Mouse (Mus musculus): ENCODE measurements at regions not wholly inside any gene's neighbourhood (a gene's known extent, or its start where the extent isn't known, plus 50 kb on each side); places are given as distances from the start of the nearest gene placed in this dataset.

DNA sequence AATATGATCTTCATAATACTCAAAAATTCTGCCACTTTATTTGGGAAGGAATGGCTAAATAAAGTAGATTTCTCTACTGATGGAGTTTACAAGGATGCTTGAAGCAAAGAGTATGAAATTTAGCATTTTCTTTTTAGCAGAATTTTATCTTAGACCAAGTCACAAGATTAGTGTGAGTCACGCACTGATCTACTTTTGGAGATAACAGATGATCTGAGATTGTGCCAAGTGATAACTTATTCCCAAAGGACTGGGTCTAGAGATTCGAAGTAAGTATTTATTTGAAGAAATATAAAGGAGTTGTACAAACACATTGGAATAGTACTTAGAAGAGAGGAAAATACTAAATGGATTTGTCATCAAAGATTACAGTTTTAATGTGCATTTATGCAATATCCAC, 67.8 kb upstream of the Tom1l1 start:
- H3K4me2 ChIP-seq (ENCODE audit: low read length): no peak overlapping the region
- H3K9ac ChIP-seq (replicated peaks; ENCODE audit: low read length): no peak overlapping the region
- H3K27me3 ChIP-seq (ENCODE audit: control insufficient read depth, insufficient read depth, low read length): no peaks in the 10 kb centered on the region
- no peaks in the 10 kb centered on the region for H3K36me3 ChIP-seq (ENCODE audit: control insufficient read depth, insufficient read depth, low read length)
- H3K4me1 ChIP-seq (ENCODE audit: control insufficient read depth, insufficient read depth, low read length): no peaks in the 10 kb centered on the region
- H3K4me3 ChIP-seq (replicated peaks; ENCODE audit: low read depth, low read length): no peak overlapping the region
- no peak for ATAC-seq (ENCODE audit: low FRiP score, low TSS enrichment)
- no peak for DNase-seq
- H3K27ac ChIP-seq (replicated peaks; ENCODE audit: low read depth, low read length): no peak overlapping the region
- WGBS: 90% methylated on average over 2 of the region's 2 CpGs
- H3K9me3 ChIP-seq (ENCODE audit: control insufficient read depth, low read length): no peaks in the 10 kb centered on the region

DNA sequence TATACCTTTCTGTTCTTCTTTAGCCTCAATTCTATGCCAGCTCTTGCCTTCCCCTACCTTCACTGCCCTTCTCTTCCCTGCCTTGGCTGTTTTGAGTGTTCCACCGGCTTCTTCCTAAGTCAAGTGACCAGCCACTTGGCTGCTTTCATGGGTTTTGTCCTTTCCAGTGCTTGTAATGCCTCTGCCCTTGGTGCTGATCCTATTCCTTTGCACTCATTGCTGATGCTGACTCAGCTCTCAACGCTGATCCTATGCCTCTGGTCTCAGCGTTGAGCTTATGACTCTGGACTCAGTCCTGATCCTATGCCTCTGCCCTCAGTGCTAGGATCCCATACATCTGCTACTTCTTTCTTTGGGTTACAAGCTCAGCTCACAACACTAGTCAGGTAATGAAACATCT, 60.3 kb upstream of the Tom1l1 start:
- Histone ChIP-seq H3K4me2 (ENCODE audit: low read length) (no peak overlapping the region), H3K4me3 (replicated peaks; ENCODE audit: low read depth, low read length) (no peak overlapping the region), H3K9ac (replicated peaks; ENCODE audit: low read length) (no peak overlapping the region), H3K27ac (replicated peaks; ENCODE audit: low read depth, low read length) (no peak overlapping the region), H3K27me3 (ENCODE audit: control insufficient read depth, insufficient read depth, low read length) (no peaks in the 10 kb centered on the region), H3K9me3 (ENCODE audit: control insufficient read depth, low read length) (no peaks in the 10 kb centered on the region), H3K4me1 (ENCODE audit: control insufficient read depth, insufficient read depth, low read length) (no peaks in the 10 kb centered on the region), H3K36me3 (ENCODE audit: control insufficient read depth, insufficient read depth, low read length) (no peaks in the 10 kb centered on the region)
- ATAC-seq (ENCODE audit: low FRiP score, low TSS enrichment) (no peak), DNase-seq (no peak)
- WGBS: 61% methylated on average over 3 of the region's 3 CpGs

DNA sequence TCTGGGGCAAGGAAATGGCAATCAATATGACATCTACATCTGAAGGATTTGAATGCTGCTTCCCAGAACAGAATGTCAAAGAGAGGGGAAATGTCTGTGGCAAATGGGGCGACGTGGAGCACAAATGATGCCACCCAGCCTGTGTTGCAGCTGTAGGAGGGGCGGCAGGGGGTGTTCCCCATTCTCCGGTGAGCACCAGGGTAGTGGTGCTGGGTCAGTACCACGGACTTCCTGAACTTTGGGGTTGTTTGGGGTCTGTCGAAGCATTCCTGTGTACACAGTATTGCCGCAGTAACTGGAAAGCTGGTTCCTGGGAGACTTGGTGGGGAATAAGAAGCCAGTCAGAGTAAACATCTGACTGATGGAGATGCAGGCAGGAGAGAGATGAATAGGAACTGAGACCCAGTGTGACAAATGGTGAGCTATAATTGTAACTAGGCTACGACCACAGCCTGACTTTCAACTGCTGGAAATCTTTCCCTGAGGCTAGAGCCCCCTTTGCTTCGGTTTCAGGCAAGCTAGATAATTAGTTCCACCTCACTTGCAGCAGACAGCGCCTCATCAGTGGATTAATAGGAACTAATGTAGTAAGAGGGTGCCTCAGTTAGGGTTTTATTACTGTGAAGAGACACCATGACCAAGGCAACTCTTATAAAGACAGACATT, 53.9 kb upstream of the Tom1l1 start:
- no peak overlapping the region for H3K4me3 ChIP-seq (replicated peaks; ENCODE audit: low read depth, low read length)
- H3K27ac ChIP-seq (replicated peaks; ENCODE audit: low read depth, low read length): no peak overlapping the region
- 58% methylated on average over 10 of the region's 10 CpGs for WGBS
- no peak overlapping the region for H3K9ac ChIP-seq (replicated peaks; ENCODE audit: low read length)
- H3K36me3 ChIP-seq (ENCODE audit: control insufficient read depth, insufficient read depth, low read length): no peaks in the 10 kb centered on the region
- H3K4me2 ChIP-seq (ENCODE audit: low read length): no peak overlapping the region
- ATAC-seq (ENCODE audit: low FRiP score, low TSS enrichment) (no peak), DNase-seq (peak; percentile 55)
- no peaks in the 10 kb centered on the region for H3K27me3 ChIP-seq (ENCODE audit: control insufficient read depth, insufficient read depth, low read length)
- H3K9me3 ChIP-seq (ENCODE audit: control insufficient read depth, low read length): no peaks in the 10 kb centered on the region
- 0 out of 2 replicates have a peak, but pooled peaks cover 4% of the 10 kb centered on the region for H3K4me1 ChIP-seq (ENCODE audit: control insufficient read depth, insufficient read depth, low read length)

DNA sequence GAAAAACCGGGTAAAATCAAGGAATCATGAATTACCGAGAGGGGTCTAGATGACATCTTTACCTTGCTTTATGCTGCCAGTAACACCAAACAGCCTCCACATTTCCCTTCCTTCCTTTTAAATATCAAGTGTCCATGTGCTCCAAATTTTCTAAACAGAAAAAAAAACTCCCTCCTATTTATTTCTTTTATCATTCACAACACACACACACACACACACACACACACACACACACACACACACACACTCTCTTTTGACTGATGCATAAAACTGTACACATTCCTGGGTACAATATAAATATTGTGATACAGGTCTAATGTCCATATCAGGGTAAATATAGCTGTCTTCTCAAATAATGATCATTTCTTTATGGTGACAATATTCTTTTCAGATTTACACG, 51.3 kb upstream of the Tom1l1 start:
- ATAC-seq (ENCODE audit: low FRiP score, low TSS enrichment): no peak
- WGBS: 67% methylated on average over 3 of the region's 3 CpGs
- Histone ChIP-seq H3K4me3 (replicated peaks; ENCODE audit: low read depth, low read length) (no peak overlapping the region), H3K9ac (replicated peaks; ENCODE audit: low read length) (no peak overlapping the region), H3K36me3 (ENCODE audit: control insufficient read depth, insufficient read depth, low read length) (no peaks in the 10 kb centered on the region), H3K4me1 (ENCODE audit: control insufficient read depth, insufficient read depth, low read length) (0 out of 2 replicates have a peak, but pooled peaks cover 4% of the 10 kb centered on the region), H3K27me3 (ENCODE audit: control insufficient read depth, insufficient read depth, low read length) (no peaks in the 10 kb centered on the region), H3K4me2 (ENCODE audit: low read length) (no peak overlapping the region), H3K9me3 (ENCODE audit: control insufficient read depth, low read length) (no peaks in the 10 kb centered on the region), H3K27ac (replicated peaks; ENCODE audit: low read depth, low read length) (no peak overlapping the region)
- DNase-seq: no peak

DNA sequence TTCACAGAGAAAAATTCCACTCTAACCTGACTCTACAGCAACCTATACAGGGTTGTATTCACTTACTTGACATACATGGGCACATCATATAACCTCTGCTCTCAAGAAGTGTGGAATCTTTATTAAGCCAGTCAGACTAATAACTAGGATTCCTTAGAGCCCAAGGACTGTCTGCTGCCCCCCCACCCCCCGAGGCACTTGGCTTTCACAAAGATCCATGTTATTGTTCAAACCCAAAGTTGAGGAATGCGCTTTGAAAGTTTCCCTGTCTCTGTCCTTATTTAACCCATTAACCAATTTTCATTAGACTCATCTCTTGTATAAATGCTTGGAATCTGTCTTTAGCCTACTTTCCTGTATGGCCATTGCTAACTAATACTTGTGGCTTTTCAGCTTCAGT, 50.6 kb upstream of the Tom1l1 start:
- H3K4me2 ChIP-seq (ENCODE audit: low read length): no peak overlapping the region
- 75% methylated on average over 2 of the region's 2 CpGs for WGBS
- no peak for ATAC-seq (ENCODE audit: low FRiP score, low TSS enrichment)

More for the DNA sequence above, 50.6 kb upstream of the Tom1l1 start:
- Histone ChIP-seq H3K9me3 (ENCODE audit: control insufficient read depth, low read length) (no peaks in the 10 kb centered on the region), H3K9ac (replicated peaks; ENCODE audit: low read length) (no peak overlapping the region), H3K27ac (replicated peaks; ENCODE audit: low read depth, low read length) (no peak overlapping the region), H3K36me3 (ENCODE audit: control insufficient read depth, insufficient read depth, low read length) (no peaks in the 10 kb centered on the region), H3K4me3 (replicated peaks; ENCODE audit: low read depth, low read length) (no peak overlapping the region), H3K27me3 (ENCODE audit: control insufficient read depth, insufficient read depth, low read length) (no peaks in the 10 kb centered on the region), H3K4me1 (ENCODE audit: control insufficient read depth, insufficient read depth, low read length) (0 out of 2 replicates have a peak, but pooled peaks cover 4% of the 10 kb centered on the region)
- no peak for DNase-seq
